Mouse (Mus musculus): Measurements from ENCODE around the gene Hist1h2br. TPM values are rescaled to one million over a fixed set of nuclear protein-coding genes. Genes with fewer than 3 reads are reported as not detected.

The Hist1h2br gene
- total and polyA plus RNA-seq, 3 experiments = 4.6 to 1,116 (median 1,040) TPM

- DNase-seq (ENCODE audit: low spot score) (no peak), ATAC-seq (ENCODE audit: extremely low read depth, insufficient number of reproducible peaks, low FRiP score, poor library complexity, severe bottlenecking) (no peak)
- Histone ChIP-seq H3K9me3 (replicated peaks) (no peaks in the 10 kb centered on the region), H3K27me3 (ENCODE audit: insufficient read depth, low read length) (peaks cover 13% of the 10 kb centered on the region; the same call in 1 of the 2 replicates), H3K4me1 (ENCODE audit: insufficient read depth, low read depth, low read length) (peaks cover 15% of the 10 kb centered on the region), H3K36me3 (replicated peaks) (no peaks in the 10 kb centered on the region), H3K4me3 (ENCODE audit: low read depth, low read length) (peak overlapping the region; percentile 61)
- no peak for TF ChIP-seq GATA1 (IDR thresholded peaks at IDR 0.05; ENCODE audit: borderline replicate concordance, low read length)
- no peak for TF ChIP-seq CTCF (IDR thresholded peaks at IDR 0.05; ENCODE audit: low read depth, low read length)
- TF ChIP-seq POLR2AphosphoS5 (IDR thresholded peaks at IDR 0.05; ENCODE audit: insufficient replicate concordance, low read depth, low read length) = no peak
- no peak for TF ChIP-seq TAL1 (conservative IDR thresholded peaks at IDR 0.05; ENCODE audit: low read depth, low read length)
- no peak for TF ChIP-seq GATA2 (IDR thresholded peaks at IDR 0.05; ENCODE audit: borderline replicate concordance, low read depth, low read length)
These were observed 48.5 kb downstream of the Hist1h2br start for GRCm38 (mm10) chr13:21881878-21882669.

GRCm38 (mm10) chr13:21882760-21883405 lies 49.3 kb downstream of the Hist1h2br start:
- Histone ChIP-seq H3K4me3 (ENCODE audit: low read depth, low read length) (peak overlapping the region; percentile 61), H3K27me3 (ENCODE audit: insufficient read depth, low read length) (peaks cover 13% of the 10 kb centered on the region; the same call in 1 of the 2 replicates), H3K9me3 (replicated peaks) (no peaks in the 10 kb centered on the region), H3K4me1 (ENCODE audit: insufficient read depth, low read depth, low read length) (peaks cover 15% of the 10 kb centered on the region), H3K36me3 (replicated peaks) (no peaks in the 10 kb centered on the region)
- TF ChIP-seq POLR2AphosphoS5 (IDR thresholded peaks at IDR 0.05; ENCODE audit: insufficient replicate concordance, low read depth, low read length) (no peak), CTCF (IDR thresholded peaks at IDR 0.05; ENCODE audit: low read depth, low read length) (no peak), GATA2 (IDR thresholded peaks at IDR 0.05; ENCODE audit: borderline replicate concordance, low read depth, low read length) (no peak), GATA1 (IDR thresholded peaks at IDR 0.05; ENCODE audit: borderline replicate concordance, low read length) (no peak)
- ATAC-seq (ENCODE audit: extremely low read depth, insufficient number of reproducible peaks, low FRiP score, poor library complexity, severe bottlenecking) (no peak), DNase-seq (ENCODE audit: low spot score) (no peak)

DNA sequence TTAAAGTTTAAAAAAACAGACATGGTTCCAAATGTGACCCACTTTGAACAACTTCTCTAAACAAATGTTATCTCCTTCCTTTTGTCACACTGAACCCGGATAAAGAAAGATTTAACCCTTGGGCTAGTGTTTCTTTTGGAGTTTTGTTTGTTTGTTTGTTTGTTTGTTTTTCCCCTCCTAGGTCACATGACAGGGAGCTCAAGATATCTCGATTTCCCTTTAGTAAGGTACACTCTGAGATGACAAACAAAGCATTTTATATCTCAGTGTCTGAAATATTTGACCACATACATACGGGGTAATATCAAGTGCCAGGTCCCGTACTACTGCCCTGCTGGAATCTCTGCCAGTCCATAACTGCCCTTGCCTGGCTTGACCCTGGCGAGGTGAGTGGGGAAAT lies 49.9 kb downstream of the Hist1h2br start:
- Histone ChIP-seq H3K4me1 (ENCODE audit: insufficient read depth, low read depth, low read length) (peaks cover 15% of the 10 kb centered on the region), H3K27me3 (ENCODE audit: insufficient read depth, low read length) (peaks cover 11% of the 10 kb centered on the region; the same call in 1 of the 2 replicates), H3K4me3 (ENCODE audit: low read depth, low read length) (no peak overlapping the region; the same call in 1 of the 2 replicates), H3K36me3 (replicated peaks) (no peaks in the 10 kb centered on the region), H3K9me3 (replicated peaks) (no peaks in the 10 kb centered on the region)
- DNase-seq (ENCODE audit: low spot score) (no peak), ATAC-seq (ENCODE audit: extremely low read depth, insufficient number of reproducible peaks, low FRiP score, poor library complexity, severe bottlenecking) (no peak)
- TF ChIP-seq POLR2AphosphoS5 (IDR thresholded peaks at IDR 0.05; ENCODE audit: insufficient replicate concordance, low read depth, low read length) = no peak
- TF ChIP-seq CTCF (IDR thresholded peaks at IDR 0.05; ENCODE audit: low read depth, low read length) = no peak
- TF ChIP-seq GATA1 (IDR thresholded peaks at IDR 0.05; ENCODE audit: borderline replicate concordance, low read length) = no peak
- no peak for TF ChIP-seq TAL1 (conservative IDR thresholded peaks at IDR 0.05; ENCODE audit: low read depth, low read length)
- no peak for TF ChIP-seq GATA2 (IDR thresholded peaks at IDR 0.05; ENCODE audit: borderline replicate concordance, low read depth, low read length)

DNA sequence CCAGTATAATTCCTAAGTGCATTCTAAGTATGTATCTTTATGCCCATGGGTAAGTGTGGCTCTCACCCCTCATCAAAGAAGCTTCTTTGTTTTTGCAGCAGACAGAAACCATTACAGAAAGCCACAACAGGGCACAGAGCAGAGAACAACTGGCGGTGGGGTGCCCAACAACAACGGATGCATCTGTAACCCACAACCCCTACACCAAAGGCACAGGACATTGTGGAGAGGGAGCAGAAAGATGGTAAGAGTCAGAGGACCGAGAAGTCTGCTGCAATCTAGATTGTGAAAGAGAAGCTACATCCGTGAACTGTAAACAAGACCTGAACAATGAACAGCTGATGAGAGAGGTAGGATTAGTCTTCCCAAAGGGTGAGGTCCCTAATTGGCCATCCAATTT lies 51.0 kb downstream of the Hist1h2br start:
- ATAC-seq (ENCODE audit: extremely low read depth, insufficient number of reproducible peaks, low FRiP score, poor library complexity, severe bottlenecking) (no peak), DNase-seq (ENCODE audit: low spot score) (no peak)
- Histone ChIP-seq H3K4me1 (ENCODE audit: insufficient read depth, low read depth, low read length) (peaks cover 15% of the 10 kb centered on the region), H3K36me3 (replicated peaks) (no peaks in the 10 kb centered on the region), H3K9me3 (replicated peaks) (no peaks in the 10 kb centered on the region), H3K27me3 (ENCODE audit: insufficient read depth, low read length) (peaks cover 7% of the 10 kb centered on the region; the same call in 1 of the 2 replicates), H3K4me3 (ENCODE audit: low read depth, low read length) (no peak overlapping the region)
- TF ChIP-seq GATA1 (IDR thresholded peaks at IDR 0.05; ENCODE audit: borderline replicate concordance, low read length) (no peak), GATA2 (IDR thresholded peaks at IDR 0.05; ENCODE audit: borderline replicate concordance, low read depth, low read length) (no peak), CTCF (IDR thresholded peaks at IDR 0.05; ENCODE audit: low read depth, low read length) (no peak), POLR2AphosphoS5 (IDR thresholded peaks at IDR 0.05; ENCODE audit: insufficient replicate concordance, low read depth, low read length) (no peak), TAL1 (conservative IDR thresholded peaks at IDR 0.05; ENCODE audit: low read depth, low read length) (no peak)

Other genes with a start within 250 kb of the Hist1h2br start
Only the 20 nearest of the 30 such genes appear.
- gene Olfr1359, start 135.6 kb upstream of the Hist1h2br start, total RNA-seq (2014; fragmentation: Nextera tagmentation) = not detected in 2 replicates
- gene Olfr1359, start 135.6 kb upstream of the Hist1h2br start, total RNA-seq (2017) = 0.12 and 0.22 TPM in 2 replicates
- not detected in 2 replicates for gene Olfr1359, start 135.6 kb upstream of the Hist1h2br start, polyA plus RNA-seq (2012)
- 900 and 963 TPM in 2 replicates for gene Hist1h2bl, start 117.6 kb upstream of the Hist1h2br start, total RNA-seq (2014; fragmentation: Nextera tagmentation)
- gene Hist1h2bl, start 117.6 kb upstream of the Hist1h2br start, total RNA-seq (2017) = 1,351 and 1,816 TPM in 2 replicates
- 2.1 and 8.3 TPM in 2 replicates for gene Hist1h2bl, start 117.6 kb upstream of the Hist1h2br start, polyA plus RNA-seq (2012)
- 968 and 989 TPM in 2 replicates for gene Hist1h2ai, start 117.3 kb upstream of the Hist1h2br start, total RNA-seq (2014; fragmentation: Nextera tagmentation)
- gene Hist1h2ai, start 117.3 kb upstream of the Hist1h2br start, total RNA-seq (2017) = 2,644 and 2,651 TPM in 2 replicates
- 2,561 and 4,652 TPM in 2 replicates for gene Hist1h2ai, start 117.3 kb upstream of the Hist1h2br start, polyA plus RNA-seq (2012)
- 178 and 383 TPM in 2 replicates for gene Hist1h3h, start 116.1 kb upstream of the Hist1h2br start, total RNA-seq (2014; fragmentation: Nextera tagmentation)
- 634 and 1,163 TPM in 2 replicates for gene Hist1h3h, start 116.1 kb upstream of the Hist1h2br start, total RNA-seq (2017)
- gene Hist1h3h, start 116.1 kb upstream of the Hist1h2br start, polyA plus RNA-seq (2012) = 29.3 and 131 TPM in 2 replicates
- 170 and 209 TPM in 2 replicates for gene Hist1h2bm, start 111.7 kb upstream of the Hist1h2br start, total RNA-seq (2014; fragmentation: Nextera tagmentation)
- gene Hist1h2bm, start 111.7 kb upstream of the Hist1h2br start, total RNA-seq (2017) = 309 and 556 TPM in 2 replicates
- gene Hist1h2bm, start 111.7 kb upstream of the Hist1h2br start, polyA plus RNA-seq (2012) = 1.2 and 3.4 TPM in 2 replicates
- 20.2 and 51.9 TPM in 2 replicates for gene Hist1h4j, start 98.7 kb upstream of the Hist1h2br start, total RNA-seq (2014; fragmentation: Nextera tagmentation)
- 121 TPM in 2 replicates for gene Hist1h4j, start 98.7 kb upstream of the Hist1h2br start, total RNA-seq (2017)
- gene Hist1h4j, start 98.7 kb upstream of the Hist1h2br start, polyA plus RNA-seq (2012) = 1.2 and 6.4 TPM in 2 replicates
- 1,076 and 1,147 TPM in 2 replicates for gene Hist1h4k, start 83.2 kb upstream of the Hist1h2br start, total RNA-seq (2014; fragmentation: Nextera tagmentation)
- gene Hist1h4k, start 83.2 kb upstream of the Hist1h2br start, total RNA-seq (2017) = 4,982 and 5,364 TPM in 2 replicates
- gene Hist1h4k, start 83.2 kb upstream of the Hist1h2br start, polyA plus RNA-seq (2012) = 12.1 and 66.9 TPM in 2 replicates
- 1,742 and 2,057 TPM in 2 replicates for gene Hist1h2ak, start 79.9 kb upstream of the Hist1h2br start, total RNA-seq (2014; fragmentation: Nextera tagmentation)
- gene Hist1h2ak, start 79.9 kb upstream of the Hist1h2br start, total RNA-seq (2017) = 1,288 and 1,589 TPM in 2 replicates
- 71.1 and 196 TPM in 2 replicates for gene Hist1h2ak, start 79.9 kb upstream of the Hist1h2br start, polyA plus RNA-seq (2012)
- 350 and 535 TPM in 2 replicates for gene Hist1h2bn, start 79.6 kb upstream of the Hist1h2br start, total RNA-seq (2014; fragmentation: Nextera tagmentation)
- gene Hist1h2bn, start 79.6 kb upstream of the Hist1h2br start, total RNA-seq (2017) = 410 and 794 TPM in 2 replicates
- 0.90 and 0.98 TPM in 2 replicates for gene Hist1h2bn, start 79.6 kb upstream of the Hist1h2br start, polyA plus RNA-seq (2012)
- 919 and 956 TPM in 2 replicates for gene Hist1h1b, start 53.1 kb upstream of the Hist1h2br start, total RNA-seq (2014; fragmentation: Nextera tagmentation)
- gene Hist1h1b, start 53.1 kb upstream of the Hist1h2br start, total RNA-seq (2017) = 975 and 1,171 TPM in 2 replicates
- 2.9 and 8.3 TPM in 2 replicates for gene Hist1h1b, start 53.1 kb upstream of the Hist1h2br start, polyA plus RNA-seq (2012)
- 770 and 1,209 TPM in 2 replicates for gene Hist1h3i, start 50.4 kb upstream of the Hist1h2br start, total RNA-seq (2014; fragmentation: Nextera tagmentation)
- gene Hist1h3i, start 50.4 kb upstream of the Hist1h2br start, total RNA-seq (2017) = 347 and 472 TPM in 2 replicates
- gene Hist1h3i, start 50.4 kb upstream of the Hist1h2br start, polyA plus RNA-seq (2012) = 9.7 and 61.6 TPM in 2 replicates
- 14.4 and 62.3 TPM in 2 replicates for gene Hist1h2an, start 46.5 kb upstream of the Hist1h2br start, total RNA-seq (2014; fragmentation: Nextera tagmentation)
- gene Hist1h2an, start 46.5 kb upstream of the Hist1h2br start, total RNA-seq (2017) = 76.2 and 144 TPM in 2 replicates
- gene Hist1h2an, start 46.5 kb upstream of the Hist1h2br start, polyA plus RNA-seq (2012) = 18.0 and 48.6 TPM in 2 replicates
- gene Hist1h2bp, start 46.3 kb upstream of the Hist1h2br start, total RNA-seq (2014; fragmentation: Nextera tagmentation) = 88.4 and 192 TPM in 2 replicates
- 55.4 and 77.8 TPM in 2 replicates for gene Hist1h2bp, start 46.3 kb upstream of the Hist1h2br start, total RNA-seq (2017)
- gene Hist1h2bp, start 46.3 kb upstream of the Hist1h2br start, polyA plus RNA-seq (2012) = 6.8 and 18.8 TPM in 2 replicates
- 1,081 and 1,195 TPM in 2 replicates for gene Hist1h2bq, start 23.5 kb upstream of the Hist1h2br start, total RNA-seq (2014; fragmentation: Nextera tagmentation)
- 921 and 1,023 TPM in 2 replicates for gene Hist1h2bq, start 23.5 kb upstream of the Hist1h2br start, total RNA-seq (2017)
- 5.1 and 26.9 TPM in 2 replicates for gene Hist1h2bq, start 23.5 kb upstream of the Hist1h2br start, polyA plus RNA-seq (2012)
- gene Hist1h2ao, start 23.3 kb upstream of the Hist1h2br start, total RNA-seq (2014; fragmentation: Nextera tagmentation) = 683 and 1,071 TPM in 2 replicates
- gene Hist1h2ao, start 23.3 kb upstream of the Hist1h2br start, total RNA-seq (2017) = not detected in 2 replicates
- gene Hist1h2ao, start 23.3 kb upstream of the Hist1h2br start, polyA plus RNA-seq (2012) = 11,503 and 23,832 TPM in 2 replicates
- gene Hist1h4m, start 22.0 kb upstream of the Hist1h2br start, total RNA-seq (2014; fragmentation: Nextera tagmentation) = 95.2 and 203 TPM in 2 replicates
- gene Hist1h4m, start 22.0 kb upstream of the Hist1h2br start, total RNA-seq (2017) = 16.8 and 94.6 TPM in 2 replicates
- 35.5 TPM in 1 of 2 replicates, not detected in the other for gene Hist1h4m, start 22.0 kb upstream of the Hist1h2br start, polyA plus RNA-seq (2012)
- gene Hist1h4n, start 1.5 kb upstream of the Hist1h2br start, total RNA-seq (2014; fragmentation: Nextera tagmentation) = 349 and 456 TPM in 2 replicates
- gene Hist1h4n, start 1.5 kb upstream of the Hist1h2br start, total RNA-seq (2017) = 3,540 and 3,844 TPM in 2 replicates
- gene Hist1h4n, start 1.5 kb upstream of the Hist1h2br start, polyA plus RNA-seq (2012) = 15.7 and 41.0 TPM in 2 replicates
- 653 and 691 TPM in 2 replicates for gene Hist1h2ap, start 236 bp upstream of the Hist1h2br start, total RNA-seq (2014; fragmentation: Nextera tagmentation)
- 2,134 and 3,440 TPM in 2 replicates for gene Hist1h2ap, start 236 bp upstream of the Hist1h2br start, total RNA-seq (2017)
- gene Hist1h2ap, start 236 bp upstream of the Hist1h2br start, polyA plus RNA-seq (2012) = 8,984 and 13,644 TPM in 2 replicates
- 10.4 and 20.1 TPM in 2 replicates for gene Zfp184, start 111.4 kb downstream of the Hist1h2br start, total RNA-seq (2014; fragmentation: Nextera tagmentation)
- gene Zfp184, start 111.4 kb downstream of the Hist1h2br start, total RNA-seq (2017) = 2.2 and 3.6 TPM in 2 replicates
- 0.20 and 0.26 TPM in 2 replicates for gene Zfp184, start 111.4 kb downstream of the Hist1h2br start, polyA plus RNA-seq (2012)
- not detected in 2 replicates for gene Pom121l2, start 147.5 kb downstream of the Hist1h2br start, total RNA-seq (2014; fragmentation: Nextera tagmentation)
- gene Pom121l2, start 147.5 kb downstream of the Hist1h2br start, total RNA-seq (2017) = not detected in 2 replicates
- gene Pom121l2, start 147.5 kb downstream of the Hist1h2br start, polyA plus RNA-seq (2012) = not detected in 2 replicates